Mouse (Mus musculus): ENCODE results near the gene Acaca. TPM values are rescaled to one million over a fixed set of nuclear protein-coding genes. Genes with fewer than 3 reads are reported as not detected.

Acaca gene
- polyA plus RNA-seq, 1 experiment, result 29.9 TPM

- no peaks in the 10 kb centered on the region for H3K27me3 ChIP-seq (ENCODE audit: control insufficient read depth, insufficient read depth, insufficient read length)
- TF ChIP-seq USF1 (IDR thresholded peaks at IDR 0.05; ENCODE audit: low read depth), result no peak
- TF ChIP-seq MYOG (IDR thresholded peaks at IDR 0.05; ENCODE audit: control insufficient read depth, extremely low read depth, insufficient read length), result no peak
- TF ChIP-seq MAX (IDR thresholded peaks at IDR 0.05), result no peak
- TF ChIP-seq MYOD1 (IDR thresholded peaks at IDR 0.05; ENCODE audit: control insufficient read depth, insufficient read length, low read depth), result no peak
- no peak for TF ChIP-seq FOSL1 (IDR thresholded peaks at IDR 0.05; ENCODE audit: insufficient read depth, low read length, poor library complexity, severe bottlenecking)
- TF ChIP-seq CTCF (IDR thresholded peaks at IDR 0.05; ENCODE audit: control insufficient read depth, insufficient read depth, insufficient read length), result no peak
- no peak for TF ChIP-seq CEBPB (IDR thresholded peaks at IDR 0.05; ENCODE audit: low read depth)
These were observed 320 bp downstream of the Acaca start for GRCm38 (mm10) chr11:84129799-84130185.

GRCm38 (mm10) chr11:84134331-84134860 is 4.9 kb downstream of the Acaca start:
- H3ac ChIP-seq (ENCODE audit: control insufficient read depth, insufficient read length, low read depth), result no peak overlapping the region
- no peaks in the 10 kb centered on the region for H3K27me3 ChIP-seq (ENCODE audit: control insufficient read depth, insufficient read depth, insufficient read length)
- no peaks in the 10 kb centered on the region for H3K79me3 ChIP-seq (ENCODE audit: low read depth)
- TF ChIP-seq MYOG (IDR thresholded peaks at IDR 0.05; ENCODE audit: control insufficient read depth, extremely low read depth, insufficient read length) (no peak), CTCF (IDR thresholded peaks at IDR 0.05; ENCODE audit: control insufficient read depth, insufficient read depth, insufficient read length) (no peak), CEBPB (IDR thresholded peaks at IDR 0.05; ENCODE audit: low read depth) (no peak), MAX (IDR thresholded peaks at IDR 0.05) (no peak), MYOD1 (IDR thresholded peaks at IDR 0.05; ENCODE audit: control insufficient read depth, insufficient read length, low read depth) (no peak), FOSL1 (IDR thresholded peaks at IDR 0.05; ENCODE audit: insufficient read depth, low read length, poor library complexity, severe bottlenecking) (no peak), USF1 (IDR thresholded peaks at IDR 0.05; ENCODE audit: low read depth) (no peak)
- H3K4me3 ChIP-seq (ENCODE audit: insufficient read depth, poor library complexity, severe bottlenecking), result no peak overlapping the region
- H3K79me2 ChIP-seq (ENCODE audit: control insufficient read depth, insufficient read depth), result no peaks in the 10 kb centered on the region
- H3K36me3 ChIP-seq (ENCODE audit: control insufficient read depth, insufficient read depth), result no peaks in the 10 kb centered on the region

More at GRCm38 (mm10) chr11:84129799-84130185, 320 bp downstream of the Acaca start:
- Histone ChIP-seq H3K4me3 (ENCODE audit: insufficient read depth, poor library complexity, severe bottlenecking) (peak overlapping the region; percentile 89), H3K79me2 (ENCODE audit: control insufficient read depth, insufficient read depth) (peaks cover 31% of the 10 kb centered on the region), H3K36me3 (ENCODE audit: control insufficient read depth, insufficient read depth) (peaks cover 24% of the 10 kb centered on the region), H3ac (ENCODE audit: control insufficient read depth, insufficient read length, low read depth) (peak overlapping the region; percentile 93), H3K79me3 (ENCODE audit: low read depth) (peaks cover 14% of the 10 kb centered on the region)

- Histone ChIP-seq H3K4me3 (ENCODE audit: insufficient read depth, poor library complexity, severe bottlenecking) (no peak overlapping the region), H3K36me3 (ENCODE audit: control insufficient read depth, insufficient read depth) (no peaks in the 10 kb centered on the region)
- TF ChIP-seq FOSL1 (IDR thresholded peaks at IDR 0.05; ENCODE audit: insufficient read depth, low read length, poor library complexity, severe bottlenecking) (no peak), USF1 (IDR thresholded peaks at IDR 0.05; ENCODE audit: low read depth) (no peak), CEBPB (IDR thresholded peaks at IDR 0.05; ENCODE audit: low read depth) (no peak)
These were observed 7.0 kb downstream of the Acaca start for GRCm38 (mm10) chr11:84136453-84136852.

GRCm38 (mm10) chr11:84141752-84142151 is 12.3 kb downstream of the Acaca start:
- no peaks in the 10 kb centered on the region for H3K36me3 ChIP-seq (ENCODE audit: control insufficient read depth, insufficient read depth)
- H3K27me3 ChIP-seq (ENCODE audit: control insufficient read depth, insufficient read depth, insufficient read length), result no peaks in the 10 kb centered on the region
- no peak overlapping the region for H3K4me3 ChIP-seq (ENCODE audit: insufficient read depth, poor library complexity, severe bottlenecking)
- H3ac ChIP-seq (ENCODE audit: control insufficient read depth, insufficient read length, low read depth), result no peak overlapping the region
- no peaks in the 10 kb centered on the region for H3K79me2 ChIP-seq (ENCODE audit: control insufficient read depth, insufficient read depth)
- TF ChIP-seq FOSL1 (IDR thresholded peaks at IDR 0.05; ENCODE audit: insufficient read depth, low read length, poor library complexity, severe bottlenecking), result no peak
- no peak for TF ChIP-seq CTCF (IDR thresholded peaks at IDR 0.05; ENCODE audit: control insufficient read depth, insufficient read depth, insufficient read length)
- no peak for TF ChIP-seq MYOG (IDR thresholded peaks at IDR 0.05; ENCODE audit: control insufficient read depth, extremely low read depth, insufficient read length)
- TF ChIP-seq USF1 (IDR thresholded peaks at IDR 0.05; ENCODE audit: low read depth), result no peak
- TF ChIP-seq MAX (IDR thresholded peaks at IDR 0.05), result no peak
- TF ChIP-seq MYOD1 (IDR thresholded peaks at IDR 0.05; ENCODE audit: control insufficient read depth, insufficient read length, low read depth), result no peak
- no peak for TF ChIP-seq CEBPB (IDR thresholded peaks at IDR 0.05; ENCODE audit: low read depth)
- H3K79me3 ChIP-seq (ENCODE audit: low read depth), result no peaks in the 10 kb centered on the region

More at GRCm38 (mm10) chr11:84136453-84136852, 7.0 kb downstream of the Acaca start:
- Histone ChIP-seq H3K79me3 (ENCODE audit: low read depth) (no peaks in the 10 kb centered on the region), H3ac (ENCODE audit: control insufficient read depth, insufficient read length, low read depth) (no peak overlapping the region), H3K27me3 (ENCODE audit: control insufficient read depth, insufficient read depth, insufficient read length) (no peaks in the 10 kb centered on the region), H3K79me2 (ENCODE audit: control insufficient read depth, insufficient read depth) (no peaks in the 10 kb centered on the region)

GRCm38 (mm10) chr11:84145201-84145798 is 15.8 kb downstream of the Acaca start:
- TF ChIP-seq USF1 (IDR thresholded peaks at IDR 0.05; ENCODE audit: low read depth) (no peak), MYOD1 (IDR thresholded peaks at IDR 0.05; ENCODE audit: control insufficient read depth, insufficient read length, low read depth) (no peak), CTCF (IDR thresholded peaks at IDR 0.05; ENCODE audit: control insufficient read depth, insufficient read depth, insufficient read length) (no peak), MYOG (IDR thresholded peaks at IDR 0.05; ENCODE audit: control insufficient read depth, extremely low read depth, insufficient read length) (no peak)
- Histone ChIP-seq H3K4me3 (ENCODE audit: insufficient read depth, poor library complexity, severe bottlenecking) (no peak overlapping the region), H3K36me3 (ENCODE audit: control insufficient read depth, insufficient read depth) (no peaks in the 10 kb centered on the region), H3ac (ENCODE audit: control insufficient read depth, insufficient read length, low read depth) (no peak overlapping the region), H3K79me2 (ENCODE audit: control insufficient read depth, insufficient read depth) (no peaks in the 10 kb centered on the region), H3K79me3 (ENCODE audit: low read depth) (no peaks in the 10 kb centered on the region), H3K27me3 (ENCODE audit: control insufficient read depth, insufficient read depth, insufficient read length) (no peaks in the 10 kb centered on the region)

- no peaks in the 10 kb centered on the region for H3K36me3 ChIP-seq (ENCODE audit: control insufficient read depth, insufficient read depth)
- H3ac ChIP-seq (ENCODE audit: control insufficient read depth, insufficient read length, low read depth), result no peak overlapping the region
- H3K79me2 ChIP-seq (ENCODE audit: control insufficient read depth, insufficient read depth), result no peaks in the 10 kb centered on the region
- TF ChIP-seq CTCF (IDR thresholded peaks at IDR 0.05; ENCODE audit: control insufficient read depth, insufficient read depth, insufficient read length) (no peak), MAX (IDR thresholded peaks at IDR 0.05) (no peak), MYOD1 (IDR thresholded peaks at IDR 0.05; ENCODE audit: control insufficient read depth, insufficient read length, low read depth) (no peak), MYOG (IDR thresholded peaks at IDR 0.05; ENCODE audit: control insufficient read depth, extremely low read depth, insufficient read length) (no peak), FOSL1 (IDR thresholded peaks at IDR 0.05; ENCODE audit: insufficient read depth, low read length, poor library complexity, severe bottlenecking) (no peak), USF1 (IDR thresholded peaks at IDR 0.05; ENCODE audit: low read depth) (no peak), CEBPB (IDR thresholded peaks at IDR 0.05; ENCODE audit: low read depth) (no peak)
- no peak overlapping the region for H3K4me3 ChIP-seq (ENCODE audit: insufficient read depth, poor library complexity, severe bottlenecking)
- no peaks in the 10 kb centered on the region for H3K79me3 ChIP-seq (ENCODE audit: low read depth)
- no peaks in the 10 kb centered on the region for H3K27me3 ChIP-seq (ENCODE audit: control insufficient read depth, insufficient read depth, insufficient read length)
These were observed 16.6 kb downstream of the Acaca start for GRCm38 (mm10) chr11:84146081-84146480.
